Mouse (Mus musculus): Measurements from ENCODE around the gene Atp5j2. TPM values are rescaled to one million over a fixed set of nuclear protein-coding genes. Genes with fewer than 3 reads are reported as not detected.

Gene Atp5j2
- polyA plus RNA-seq, 1 experiment from 2014 or later, result 600 TPM

GRCm38 (mm10) chr5:145152690-145153089 is 39.2 kb downstream of the Atp5j2 start:
- H3K27me3 ChIP-seq (ENCODE audit: control insufficient read depth, insufficient read depth, low read depth, low read length), result no peaks in the 10 kb centered on the region
- no peak overlapping the region for H3K9ac ChIP-seq (ENCODE audit: low read depth, low read length)
- no peak overlapping the region for H3K4me2 ChIP-seq (ENCODE audit: low read length)
- ATAC-seq, result no peak
- no peaks in the 10 kb centered on the region for H3K4me1 ChIP-seq (ENCODE audit: control insufficient read depth, insufficient read depth, low read length)
- H3K36me3 ChIP-seq (ENCODE audit: control insufficient read depth, insufficient read depth, low read length), result peaks cover 62% of the 10 kb centered on the region
- no peak overlapping the region for H3K27ac ChIP-seq (ENCODE audit: low read length)
- H3K4me3 ChIP-seq (ENCODE audit: low read depth, low read length), result no peak overlapping the region
- WGBS, result 97% methylated on average over 5 of the region's 5 CpGs
- H3K9me3 ChIP-seq (replicated peaks; ENCODE audit: control insufficient read depth, low read length, poor library complexity, severe bottlenecking), result no peaks in the 10 kb centered on the region

- no peaks in the 10 kb centered on the region for H3K9me3 ChIP-seq (replicated peaks; ENCODE audit: control insufficient read depth, low read length, poor library complexity, severe bottlenecking)
- peaks cover 71% of the 10 kb centered on the region for H3K36me3 ChIP-seq (ENCODE audit: control insufficient read depth, insufficient read depth, low read length)
- H3K4me3 ChIP-seq (ENCODE audit: low read depth, low read length), result no peak overlapping the region
- no peak overlapping the region for H3K4me2 ChIP-seq (ENCODE audit: low read length)
- no peaks in the 10 kb centered on the region for H3K4me1 ChIP-seq (ENCODE audit: control insufficient read depth, insufficient read depth, low read length)
- no peak for ATAC-seq
- no peak overlapping the region for H3K27ac ChIP-seq (ENCODE audit: low read length)
- H3K9ac ChIP-seq (ENCODE audit: low read depth, low read length), result no peak overlapping the region
- WGBS, result 92% methylated on average over 6 of the region's 6 CpGs
- H3K27me3 ChIP-seq (ENCODE audit: control insufficient read depth, insufficient read depth, low read depth, low read length), result no peaks in the 10 kb centered on the region
These were observed 42.6 kb downstream of the Atp5j2 start for GRCm38 (mm10) chr5:145149294-145149693.

- H3K36me3 ChIP-seq (ENCODE audit: control insufficient read depth, insufficient read depth, low read length), result peaks cover 76% of the 10 kb centered on the region
- no peak overlapping the region for H3K4me2 ChIP-seq (ENCODE audit: low read length)
- no peak overlapping the region for H3K27ac ChIP-seq (ENCODE audit: low read length)
- ATAC-seq, result no peak
- no peaks in the 10 kb centered on the region for H3K4me1 ChIP-seq (ENCODE audit: control insufficient read depth, insufficient read depth, low read length)
- H3K4me3 ChIP-seq (ENCODE audit: low read depth, low read length), result no peak overlapping the region
- no peaks in the 10 kb centered on the region for H3K9me3 ChIP-seq (replicated peaks; ENCODE audit: control insufficient read depth, low read length, poor library complexity, severe bottlenecking)
- WGBS, result 96% methylated on average over 5 of the region's 5 CpGs
- no peaks in the 10 kb centered on the region for H3K27me3 ChIP-seq (ENCODE audit: control insufficient read depth, insufficient read depth, low read depth, low read length)
- H3K9ac ChIP-seq (ENCODE audit: low read depth, low read length), result no peak overlapping the region
These were observed 44.1 kb downstream of the Atp5j2 start for GRCm38 (mm10) chr5:145147748-145148147.

GRCm38 (mm10) chr5:145140611-145141010 is 51.3 kb downstream of the Atp5j2 start:
- Histone ChIP-seq H3K27me3 (ENCODE audit: control insufficient read depth, insufficient read depth, low read depth, low read length) (no peaks in the 10 kb centered on the region), H3K4me3 (ENCODE audit: low read depth, low read length) (peak overlapping the region; percentile 83), H3K9ac (ENCODE audit: low read depth, low read length) (peak overlapping the region; percentile 76), H3K4me2 (ENCODE audit: low read length) (peak overlapping the region; percentile 89), H3K4me1 (ENCODE audit: control insufficient read depth, insufficient read depth, low read length) (peaks cover 25% of the 10 kb centered on the region), H3K9me3 (replicated peaks; ENCODE audit: control insufficient read depth, low read length, poor library complexity, severe bottlenecking) (no peaks in the 10 kb centered on the region), H3K27ac (ENCODE audit: low read length) (peak overlapping the region; percentile 97), H3K36me3 (ENCODE audit: control insufficient read depth, insufficient read depth, low read length) (peaks cover 21% of the 10 kb centered on the region)
- WGBS, result under 1% methylated on average over 18 of the region's 18 CpGs
- ATAC-seq, result no peak

DNA sequence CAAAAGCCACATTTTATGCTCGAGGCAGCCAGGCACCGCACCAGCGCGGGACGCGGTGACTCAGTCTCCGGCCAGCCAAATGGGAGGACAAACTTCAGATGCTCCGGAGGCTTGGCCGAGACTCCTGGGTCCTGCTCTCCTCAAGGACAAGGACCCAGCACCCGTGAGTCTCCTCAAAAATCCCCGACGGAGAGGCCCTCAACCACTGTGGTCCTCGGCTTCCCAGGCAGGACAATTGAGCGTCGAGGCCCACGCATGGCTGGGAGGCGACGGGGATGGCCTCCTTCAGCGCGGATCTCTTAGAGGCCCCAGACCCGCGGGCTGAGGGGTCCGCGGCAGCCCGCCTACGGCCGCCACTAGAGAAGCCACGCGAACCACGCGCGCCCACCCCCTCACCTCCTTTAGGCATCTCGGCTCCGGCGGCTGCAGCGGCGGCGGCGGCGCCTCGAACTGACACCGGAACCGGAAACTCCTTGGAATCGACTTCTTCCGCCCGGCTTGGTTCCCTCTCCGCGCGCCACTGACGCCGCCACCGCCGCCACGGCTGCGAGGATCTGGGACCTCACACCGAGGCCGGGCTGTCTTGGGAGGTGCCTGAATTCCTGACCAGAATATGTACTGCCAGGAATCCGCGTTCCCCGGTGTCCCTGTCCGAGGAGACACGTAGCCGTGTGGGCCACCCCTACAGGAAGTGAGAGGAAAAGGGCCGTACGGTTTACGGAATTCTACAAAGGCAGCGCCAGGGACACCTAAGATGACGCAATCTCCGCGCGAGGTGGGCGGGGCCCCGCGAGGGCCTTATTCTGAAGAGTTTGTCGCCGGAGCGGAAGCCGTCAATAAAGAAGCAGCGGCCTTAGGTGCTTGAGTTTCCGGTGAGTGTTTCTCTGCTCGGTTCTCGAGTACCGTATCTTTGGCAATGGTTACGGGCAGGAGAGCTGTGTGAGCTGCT is 52.0 kb downstream of the Atp5j2 start, which contains the start of the genes Pdap1 and Bud31:
Gene Pdap1, minus strand, starts transcription at position 668 of the 949 bp plus-strand sequence.
Gene Bud31, plus strand, starts transcription at position 792 of the 949 bp plus-strand sequence.
- WGBS, result under 1% methylated on average over 79 of the region's 84 CpGs
- Histone ChIP-seq H3K4me2 (ENCODE audit: low read length) (peak within 1 kb of the TSS; percentile 89), H3K36me3 (ENCODE audit: control insufficient read depth, insufficient read depth, low read length) (peaks cover 17% of the 10 kb centered on the region), H3K27ac (ENCODE audit: low read length) (peak within 1 kb of the TSS; percentile 97), H3K4me1 (ENCODE audit: control insufficient read depth, insufficient read depth, low read length) (peaks cover 25% of the 10 kb centered on the region), H3K4me3 (ENCODE audit: low read depth, low read length) (peak within 1 kb of the TSS; percentile 83), H3K27me3 (ENCODE audit: control insufficient read depth, insufficient read depth, low read depth, low read length) (no peaks in the 10 kb centered on the region), H3K9me3 (replicated peaks; ENCODE audit: control insufficient read depth, low read length, poor library complexity, severe bottlenecking) (no peaks in the 10 kb centered on the region), H3K9ac (ENCODE audit: low read depth, low read length) (peak within 1 kb of the TSS; percentile 76)
- peak; percentile 94 for ATAC-seq

DNA sequence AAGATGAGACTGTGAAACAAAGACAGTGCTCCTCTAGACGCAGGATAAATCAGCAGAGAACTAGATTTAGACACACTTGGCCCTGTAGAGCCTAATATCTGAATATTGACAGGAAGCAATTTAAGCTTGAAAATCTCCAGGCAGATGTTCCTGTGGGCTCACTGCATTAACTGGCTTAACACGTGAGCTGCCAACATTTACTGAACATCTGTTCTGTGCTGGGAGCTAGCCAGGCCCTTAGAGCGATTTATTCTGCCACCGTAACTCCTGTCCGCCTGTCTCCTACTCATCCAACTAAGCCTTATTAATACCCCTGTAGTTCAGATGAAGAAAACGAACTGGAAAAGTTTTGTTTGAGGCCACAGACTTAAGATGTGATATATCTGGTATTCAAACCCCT is 53.0 kb downstream of the Atp5j2 start:
- H3K4me3 ChIP-seq (ENCODE audit: low read depth, low read length), result peak overlapping the region; percentile 83
- peak overlapping the region; percentile 76 for H3K9ac ChIP-seq (ENCODE audit: low read depth, low read length)
- WGBS, result 13% methylated on average over 6 of the region's 6 CpGs
- peak overlapping the region; percentile 89 for H3K4me2 ChIP-seq (ENCODE audit: low read length)
- ATAC-seq, result no peak
- peaks cover 22% of the 10 kb centered on the region for H3K36me3 ChIP-seq (ENCODE audit: control insufficient read depth, insufficient read depth, low read length)
- H3K27ac ChIP-seq (ENCODE audit: low read length), result no peak overlapping the region
- H3K27me3 ChIP-seq (ENCODE audit: control insufficient read depth, insufficient read depth, low read depth, low read length), result no peaks in the 10 kb centered on the region
- H3K4me1 ChIP-seq (ENCODE audit: control insufficient read depth, insufficient read depth, low read length), result peaks cover 25% of the 10 kb centered on the region
- H3K9me3 ChIP-seq (replicated peaks; ENCODE audit: control insufficient read depth, low read length, poor library complexity, severe bottlenecking), result no peaks in the 10 kb centered on the region

Other genes with a start within 250 kb of the Atp5j2 start
- gene Smurf1, start 226.2 kb downstream of the Atp5j2 start, polyA plus RNA-seq (2015; fragmentation: Nextera tagmentation; extraction: Ambion mirVana), result 32.3 and 34.1 TPM in 2 replicates
- not detected in 2 replicates for gene Gm4871, start 159.3 kb downstream of the Atp5j2 start, polyA plus RNA-seq (2015; fragmentation: Nextera tagmentation; extraction: Ambion mirVana)
- gene 1700018F24Rik, start 149.1 kb downstream of the Atp5j2 start, polyA plus RNA-seq (2015; fragmentation: Nextera tagmentation; extraction: Ambion mirVana), result not detected in 2 replicates
- 277 and 284 TPM in 2 replicates for gene Arpc1a, start 108.2 kb downstream of the Atp5j2 start, polyA plus RNA-seq (2015; fragmentation: Nextera tagmentation; extraction: Ambion mirVana)
- gene Kpna7, start 108.0 kb downstream of the Atp5j2 start, polyA plus RNA-seq (2015; fragmentation: Nextera tagmentation; extraction: Ambion mirVana), result not detected in 2 replicates
- gene Arpc1b, start 77.8 kb downstream of the Atp5j2 start, polyA plus RNA-seq (2015; fragmentation: Nextera tagmentation; extraction: Ambion mirVana), result 50.1 and 50.8 TPM in 2 replicates
- 102 and 114 TPM in 2 replicates for gene Pdap1, start 51.8 kb downstream of the Atp5j2 start, polyA plus RNA-seq (2015; fragmentation: Nextera tagmentation; extraction: Ambion mirVana)
- gene Bud31, start 51.7 kb downstream of the Atp5j2 start, polyA plus RNA-seq (2015; fragmentation: Nextera tagmentation; extraction: Ambion mirVana), result 167 and 175 TPM in 2 replicates
- gene Ptcd1, start 25.0 kb downstream of the Atp5j2 start, polyA plus RNA-seq (2015; fragmentation: Nextera tagmentation; extraction: Ambion mirVana), result 23.3 and 25.0 TPM in 2 replicates
- gene Cpsf4, start 24.8 kb downstream of the Atp5j2 start, polyA plus RNA-seq (2015; fragmentation: Nextera tagmentation; extraction: Ambion mirVana), result 52.4 and 52.5 TPM in 2 replicates
- 14.9 and 15.1 TPM in 2 replicates for gene Zkscan14, start 9.8 kb upstream of the Atp5j2 start, polyA plus RNA-seq (2015; fragmentation: Nextera tagmentation; extraction: Ambion mirVana)
- gene Zkscan5, start 12.5 kb upstream of the Atp5j2 start, polyA plus RNA-seq (2015; fragmentation: Nextera tagmentation; extraction: Ambion mirVana), result 14.6 and 16.1 TPM in 2 replicates
- 32.9 and 37.8 TPM in 2 replicates for gene Zfp655, start 39.7 kb upstream of the Atp5j2 start, polyA plus RNA-seq (2015; fragmentation: Nextera tagmentation; extraction: Ambion mirVana)
- gene Zscan25, start 88.4 kb upstream of the Atp5j2 start, polyA plus RNA-seq (2015; fragmentation: Nextera tagmentation; extraction: Ambion mirVana), result 0.34 and 0.70 TPM in 2 replicates
- gene Cyp3a57, start 153.2 kb upstream of the Atp5j2 start, polyA plus RNA-seq (2015; fragmentation: Nextera tagmentation; extraction: Ambion mirVana), result not detected in 2 replicates